Mouse (Mus musculus) midbrain, embryonic 16.5 days (tissue): Measurements from ENCODE around the gene Idh3b. TPM values are rescaled to one million over a fixed set of nuclear protein-coding genes. Genes with fewer than 3 reads are reported as not detected.

Source experiments
- ATAC-seq: fragments of 200-750 bp; cut with Nextera tagmentation; 2 replicates; pipeline ENCODE4 v1.8.0; 2017; ENCODE audit warnings: moderate TSS enrichment
- H3K27ac ChIP-seq: fragments of 300-500 bp; sonication (generic); 2 replicates; pipeline ENCODE4 v1.5.1; 2014; ENCODE audit warnings: mild to moderate bottlenecking, low read length, mixed read lengths
- H3K27me3 ChIP-seq: fragments of 300-500 bp; sonication (generic); 2 replicates; pipeline ENCODE4 v1.6.1; 2014; ENCODE audit warnings: low read depth, low read length, mixed read lengths; ENCODE audit not compliant: control insufficient read depth, insufficient read depth
- H3K36me3 ChIP-seq: fragments of 300-500 bp; sonication (generic); 2 replicates; pipeline ENCODE4 v1.6.1; 2014; ENCODE audit warnings: mild to moderate bottlenecking, low read length, moderate library complexity, mixed read lengths; ENCODE audit not compliant: control insufficient read depth, insufficient read depth
- H3K4me1 ChIP-seq: fragments of 300-500 bp; sonication (generic); 2 replicates; pipeline ENCODE4 v1.6.1; 2014; ENCODE audit warnings: mild to moderate bottlenecking, low read length, mixed read lengths; ENCODE audit not compliant: control insufficient read depth, insufficient read depth
- H3K4me2 ChIP-seq: fragments of 300-500 bp; sonication (generic); 2 replicates; pipeline ENCODE4 v1.6.1; 2014; ENCODE audit warnings: mild to moderate bottlenecking, low read length, mixed read lengths
- H3K4me3 ChIP-seq: fragments of 300-500 bp; sonication (generic); 2 replicates; pipeline ENCODE4 v1.5.1; 2014; ENCODE audit warnings: low read depth, mild to moderate bottlenecking, low read length, moderate library complexity, mixed read lengths
- H3K9ac ChIP-seq: fragments of 300-500 bp; sonication (generic); 2 replicates; pipeline ENCODE4 v1.6.1; 2014; ENCODE audit warnings: low read depth, low read length, mixed read lengths
- H3K9me3 ChIP-seq: fragments of 300-500 bp; sonication (generic); replicated peaks from 2 replicates; pipeline ENCODE4 v1.6.1; 2014; ENCODE audit warnings: mild to moderate bottlenecking, low read length, mixed read lengths; ENCODE audit not compliant: control insufficient read depth, poor library complexity, severe bottlenecking
- WGBS: fragments of 180-500 bp; shearing (Covaris S2); extraction: QIAGEN DNeasy Blood & Tissue Kit; methylation state at CpG from one replicate; pipeline ENCODE4 v1.1.7; 2014; 5-methylcytosine and 5-hydroxymethylcytosine counted together
- polyA plus RNA-seq: library from polyadenylated mRNA; unstranded; fragments of >200 nt; fragmentation: Nextera tagmentation; extraction: Ambion mirVana; gene quantifications from 2 replicates; pipeline ENCODE4 v1.2.1, GENCODE M21; 2015

Idh3b gene
- polyA plus RNA-seq: 170 and 186 TPM in 2 replicates

GRCm38 (mm10) chr2:130283854-130284654, at the start of gene Idh3b:
TSS of gene Idh3b (minus strand) at chr2:130284547.
- Histone ChIP-seq H3K4me3 (peak within 1 kb of the TSS; percentile 94), H3K4me1 (peaks cover 7% of the 10 kb centered on the region), H3K9ac (peak within 1 kb of the TSS; percentile 86), H3K36me3 (peaks cover 15% of the 10 kb centered on the region), H3K27me3 (no peaks in the 10 kb centered on the region), H3K9me3 (no peaks in the 10 kb centered on the region), H3K27ac (peak within 1 kb of the TSS; percentile 74), H3K4me2 (peak within 1 kb of the TSS; percentile 99)
- ATAC-seq: peak; percentile 94
- WGBS: under 1% methylated on average over 51 of the region's 51 CpGs

DNA sequence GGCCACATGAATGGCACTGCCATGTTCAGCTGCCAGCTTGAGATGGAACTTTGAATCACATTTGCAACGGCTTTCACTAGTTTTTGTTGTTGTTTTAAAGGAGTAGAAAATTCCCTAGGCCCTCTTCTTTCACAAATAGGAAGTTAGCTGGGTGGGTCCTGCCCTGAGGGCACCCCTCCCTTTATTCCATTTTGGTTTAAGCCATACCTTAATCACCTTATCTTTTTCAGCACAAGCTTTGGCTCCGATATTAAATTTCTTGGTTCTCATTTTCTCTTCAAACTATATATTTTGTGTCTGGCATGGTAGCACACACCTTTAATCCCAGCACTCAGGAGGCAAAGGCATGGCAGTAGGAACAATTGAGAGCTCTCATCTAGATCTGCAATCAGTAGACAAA, 45.2 kb upstream of the Idh3b start:
- 88% methylated on average over 2 of the region's 2 CpGs for WGBS
- no peak overlapping the region for H3K27ac ChIP-seq
- ATAC-seq: no peak
- H3K9ac ChIP-seq: no peak overlapping the region
- H3K9me3 ChIP-seq: no peaks in the 10 kb centered on the region
- 0 out of 2 replicates have a peak, but pooled peaks cover 2% of the 10 kb centered on the region for H3K36me3 ChIP-seq
- no peaks in the 10 kb centered on the region for H3K4me1 ChIP-seq
- no peak overlapping the region for H3K4me2 ChIP-seq
- no peaks in the 10 kb centered on the region for H3K27me3 ChIP-seq
- H3K4me3 ChIP-seq: no peak overlapping the region

- no peaks in the 10 kb centered on the region for H3K9me3 ChIP-seq
- H3K4me2 ChIP-seq: no peak overlapping the region
- ATAC-seq: no peak
- 69% methylated on average over 1 of the region's 1 CpGs for WGBS
- no peak overlapping the region for H3K4me3 ChIP-seq
- H3K36me3 ChIP-seq: 0 out of 2 replicates have a peak, but pooled peaks cover 2% of the 10 kb centered on the region
- no peaks in the 10 kb centered on the region for H3K27me3 ChIP-seq
- no peak overlapping the region for H3K9ac ChIP-seq
- H3K27ac ChIP-seq: no peak overlapping the region
- H3K4me1 ChIP-seq: no peaks in the 10 kb centered on the region
Measured at GRCm38 (mm10) chr2:130327057-130327456, 42.7 kb upstream of the Idh3b start.

DNA sequence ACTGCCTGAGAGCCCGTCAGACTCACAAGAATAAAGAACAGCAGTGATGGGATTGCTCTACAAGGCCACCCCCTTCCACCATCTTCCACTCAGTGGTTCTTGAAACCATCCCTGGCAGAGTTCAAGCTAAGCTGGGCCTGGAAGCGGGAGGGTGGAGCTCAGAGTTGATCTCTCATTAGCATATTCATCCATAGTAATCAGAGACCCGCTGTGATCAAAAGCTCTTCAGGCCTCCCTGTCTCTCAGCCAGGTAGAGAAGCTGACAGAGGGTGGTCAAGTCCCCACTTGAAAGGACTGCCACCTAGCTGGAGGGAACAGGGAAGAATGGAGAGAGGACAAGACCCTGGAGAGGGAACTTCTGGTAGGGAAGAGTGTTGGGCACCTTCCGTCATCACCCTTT, 18.7 kb upstream of the Idh3b start:
- H3K27ac ChIP-seq: no peak overlapping the region
- no peak for ATAC-seq
- 42% methylated on average over 4 of the region's 4 CpGs for WGBS
- no peak overlapping the region for H3K9ac ChIP-seq
- no peaks in the 10 kb centered on the region for H3K4me1 ChIP-seq
- H3K4me3 ChIP-seq: no peak overlapping the region
- peaks cover 3% of the 10 kb centered on the region; the same call in 1 of the 2 replicates for H3K36me3 ChIP-seq
- H3K4me2 ChIP-seq: no peak overlapping the region
- H3K27me3 ChIP-seq: no peaks in the 10 kb centered on the region
- no peaks in the 10 kb centered on the region for H3K9me3 ChIP-seq

GRCm38 (mm10) chr2:130297580-130297979, 13.2 kb upstream of the Idh3b start:
- Histone ChIP-seq H3K9me3 (no peaks in the 10 kb centered on the region), H3K4me3 (no peak overlapping the region), H3K27ac (no peak overlapping the region), H3K27me3 (no peaks in the 10 kb centered on the region), H3K36me3 (no peaks in the 10 kb centered on the region; the same call in 1 of the 2 replicates), H3K4me1 (peaks cover 20% of the 10 kb centered on the region), H3K9ac (no peak overlapping the region), H3K4me2 (no peak overlapping the region)
- no peak for ATAC-seq
- 91% methylated on average over 9 of the region's 9 CpGs for WGBS

GRCm38 (mm10) chr2:130296134-130296745, 11.9 kb upstream of the Idh3b start:
- Histone ChIP-seq H3K27me3 (no peaks in the 10 kb centered on the region), H3K4me1 (peaks cover 20% of the 10 kb centered on the region), H3K4me3 (peak overlapping the region; percentile 85), H3K36me3 (no peaks in the 10 kb centered on the region; the same call in 1 of the 2 replicates), H3K27ac (no peak overlapping the region), H3K9ac (peak overlapping the region; percentile 88), H3K9me3 (no peaks in the 10 kb centered on the region), H3K4me2 (peak overlapping the region; percentile 76)
- ATAC-seq: 0 out of 2 replicates have a peak, but pooled peaks have one; percentile 4
- WGBS: 2% methylated on average over 20 of the region's 20 CpGs

GRCm38 (mm10) chr2:130295331-130296133, 11.2 kb upstream of the Idh3b start:
- peaks cover 20% of the 10 kb centered on the region for H3K4me1 ChIP-seq
- H3K36me3 ChIP-seq: no peaks in the 10 kb centered on the region
- peak overlapping the region; percentile 76 for H3K4me2 ChIP-seq
- H3K27ac ChIP-seq: peak overlapping the region; percentile 80
- no peaks in the 10 kb centered on the region for H3K27me3 ChIP-seq
- peak overlapping the region; percentile 85 for H3K4me3 ChIP-seq
- H3K9me3 ChIP-seq: no peaks in the 10 kb centered on the region
- ATAC-seq: peak; percentile 68
- H3K9ac ChIP-seq: peak overlapping the region; percentile 88
- under 1% methylated on average over 43 of the region's 99 CpGs for WGBS

DNA sequence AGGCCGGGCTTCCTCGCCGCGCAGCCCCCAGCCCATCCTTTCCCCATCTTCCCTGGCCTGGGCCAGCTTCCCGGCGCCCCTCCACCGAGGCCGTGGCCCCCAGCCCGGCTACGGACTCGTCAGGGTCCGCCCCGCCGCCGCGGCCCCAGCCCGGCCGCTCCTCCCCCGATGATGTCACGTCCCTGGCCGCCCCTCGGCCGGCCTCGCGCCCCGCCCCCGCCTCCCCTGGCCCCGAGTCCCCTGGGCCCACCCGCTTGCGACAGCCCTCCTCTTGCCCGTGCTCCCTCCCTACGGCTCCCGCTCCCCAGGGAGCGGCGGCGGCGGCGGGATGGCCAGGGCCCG, 10.6 kb upstream of the Idh3b start, which contains the start of gene Ebf4:
Ebf4 (plus strand) TSS at position 234 of the 342 bp plus-strand sequence.
- peak within 1 kb of the TSS; percentile 88 for H3K9ac ChIP-seq
- H3K9me3 ChIP-seq: no peaks in the 10 kb centered on the region
- H3K27me3 ChIP-seq: no peaks in the 10 kb centered on the region
- peak; percentile 80 for ATAC-seq
- no peaks in the 10 kb centered on the region for H3K36me3 ChIP-seq
- H3K4me3 ChIP-seq: peak within 1 kb of the TSS; percentile 85
- peak within 1 kb of the TSS; percentile 80 for H3K27ac ChIP-seq
- peak within 1 kb of the TSS; percentile 76 for H3K4me2 ChIP-seq
- whole genome bisulfite sequencing: 1% methylated on average over 26 of the region's 39 CpGs
- peaks cover 20% of the 10 kb centered on the region for H3K4me1 ChIP-seq
